Mouse (Mus musculus): ENCODE results near the gene Gm20695.

DNA sequence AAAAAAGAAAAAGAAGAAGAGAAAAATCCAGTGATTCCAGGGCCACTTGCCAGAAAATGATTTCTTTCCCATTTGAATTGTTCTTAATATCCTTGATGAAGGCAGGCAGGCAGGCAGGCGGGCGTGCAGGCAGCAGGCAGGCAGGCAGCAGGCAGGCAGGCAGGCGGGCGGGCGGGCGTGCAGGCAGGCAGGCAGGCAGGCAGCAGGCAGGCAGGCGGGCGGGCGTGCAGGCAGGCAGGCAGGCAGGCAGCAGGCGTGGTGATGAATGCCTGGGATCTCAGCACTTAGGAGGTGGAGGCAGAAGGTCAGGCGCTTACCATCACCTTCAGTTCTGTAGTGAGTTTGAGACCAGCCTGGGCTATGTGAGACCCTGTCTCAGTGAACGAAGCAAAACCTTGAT is 31.9 kb upstream of the Gm20695 start:
- no peak for TF ChIP-seq POLR2A (IDR thresholded peaks at IDR 0.05; ENCODE audit: low read depth, low read length)
- no peak for TF ChIP-seq CTCF (IDR thresholded peaks at IDR 0.05; ENCODE audit: borderline replicate concordance, insufficient read depth, low read length)
